Mouse (Mus musculus): ENCODE data around the gene Accsl. TPM values are rescaled to one million over a fixed set of nuclear protein-coding genes. Genes with fewer than 3 reads are reported as not detected.

Accsl gene
- polyA plus RNA-seq, 1 experiment, result 0.17 TPM

DNA sequence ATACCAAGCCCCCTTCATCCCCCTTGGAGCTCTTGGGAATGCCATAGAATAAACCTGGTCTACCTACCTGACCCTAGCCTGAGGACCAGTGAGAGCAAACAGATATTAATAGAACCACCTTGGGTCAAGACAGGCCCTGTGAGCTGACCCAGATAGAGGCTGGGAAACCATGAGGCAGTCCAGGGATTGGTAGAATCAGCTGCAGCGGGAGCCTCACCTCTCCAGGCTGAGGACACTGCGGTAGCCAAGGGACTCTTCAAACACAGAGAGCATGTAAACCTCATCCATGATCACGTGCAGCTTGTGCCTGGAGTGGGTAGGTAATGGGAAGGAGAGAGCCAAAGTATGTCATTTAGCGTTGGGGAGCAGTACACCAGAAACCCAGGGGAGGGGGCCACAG, 30.0 kb downstream of the Accsl start:
- Histone ChIP-seq H3K36me3 (ENCODE audit: control insufficient read depth, insufficient read depth, low read length) (no peaks in the 10 kb centered on the region), H3K27me3 (replicated peaks; ENCODE audit: control insufficient read depth, insufficient read depth, low read length) (no peaks in the 10 kb centered on the region), H3K4me1 (ENCODE audit: control insufficient read depth, insufficient read depth, low read length) (no peaks in the 10 kb centered on the region), H3K4me3 (ENCODE audit: insufficient read depth, low read depth, low read length) (no peak overlapping the region), H3K27ac (ENCODE audit: insufficient read depth, low read depth, low read length) (no peak overlapping the region)
- 93% methylated on average over 4 of the region's 4 CpGs for WGBS
- DNase-seq, result no peak
- TF ChIP-seq POLR2A (IDR thresholded peaks at IDR 0.05; ENCODE audit: low read depth, low read length) (no peak), CTCF (conservative IDR thresholded peaks at IDR 0.05; ENCODE audit: insufficient read depth, insufficient read length, low read depth, low read length) (no peak)

GRCm38 (mm10) chr2:93836232-93836785, 32.6 kb downstream of the Accsl start:
- H3K36me3 ChIP-seq (ENCODE audit: control insufficient read depth, insufficient read depth, low read length), result no peaks in the 10 kb centered on the region
- H3K27me3 ChIP-seq (replicated peaks; ENCODE audit: control insufficient read depth, insufficient read depth, low read length), result no peaks in the 10 kb centered on the region
- H3K4me1 ChIP-seq (ENCODE audit: control insufficient read depth, insufficient read depth, low read length), result no peaks in the 10 kb centered on the region
- H3K27ac ChIP-seq (ENCODE audit: insufficient read depth, low read depth, low read length), result no peak overlapping the region
- peak; percentile 87 for DNase-seq
- no peak overlapping the region for H3K4me3 ChIP-seq (ENCODE audit: insufficient read depth, low read depth, low read length)
- TF ChIP-seq CTCF (conservative IDR thresholded peaks at IDR 0.05; ENCODE audit: insufficient read depth, insufficient read length, low read depth, low read length) (no peak), POLR2A (IDR thresholded peaks at IDR 0.05; ENCODE audit: low read depth, low read length) (no peak)
- 58% methylated on average over 13 of the region's 13 CpGs for WGBS

DNA sequence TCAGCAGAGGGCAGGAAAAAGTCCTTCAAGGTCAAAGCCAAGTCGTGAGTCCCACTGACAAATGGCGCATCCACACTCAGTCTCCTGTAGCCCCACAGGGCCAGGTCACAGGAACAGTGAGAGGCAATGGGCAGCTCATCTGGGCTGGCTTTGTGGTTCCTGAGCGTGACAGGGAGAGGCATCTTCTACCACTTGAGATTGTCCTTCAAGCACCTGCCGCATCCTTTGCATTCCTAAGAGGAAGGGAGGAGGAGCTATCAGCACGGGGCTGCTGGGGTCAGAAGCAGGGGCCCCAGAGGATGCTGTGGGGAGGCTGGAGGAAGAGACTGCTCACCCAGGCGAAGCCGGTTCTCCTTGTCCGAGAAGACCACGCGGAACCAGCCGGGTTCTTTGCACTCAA, 33.4 kb downstream of the Accsl start:
- TF ChIP-seq POLR2A (IDR thresholded peaks at IDR 0.05; ENCODE audit: low read depth, low read length) (no peak), CTCF (conservative IDR thresholded peaks at IDR 0.05; ENCODE audit: insufficient read depth, insufficient read length, low read depth, low read length) (no peak)
- WGBS, result 80% methylated on average over 11 of the region's 11 CpGs
- Histone ChIP-seq H3K4me1 (ENCODE audit: control insufficient read depth, insufficient read depth, low read length) (no peaks in the 10 kb centered on the region), H3K27ac (ENCODE audit: insufficient read depth, low read depth, low read length) (no peak overlapping the region), H3K4me3 (ENCODE audit: insufficient read depth, low read depth, low read length) (no peak overlapping the region), H3K36me3 (ENCODE audit: control insufficient read depth, insufficient read depth, low read length) (no peaks in the 10 kb centered on the region), H3K27me3 (replicated peaks; ENCODE audit: control insufficient read depth, insufficient read depth, low read length) (no peaks in the 10 kb centered on the region)
- DNase-seq, result no peak

- H3K27me3 ChIP-seq (replicated peaks; ENCODE audit: control insufficient read depth, insufficient read depth, low read length), result no peaks in the 10 kb centered on the region
- 16% methylated on average over 8 of the region's 8 CpGs for WGBS
- TF ChIP-seq CTCF (conservative IDR thresholded peaks at IDR 0.05; ENCODE audit: insufficient read depth, insufficient read length, low read depth, low read length) (peak; percentile 100), POLR2A (IDR thresholded peaks at IDR 0.05; ENCODE audit: low read depth, low read length) (no peak)
- H3K4me3 ChIP-seq (ENCODE audit: insufficient read depth, low read depth, low read length), result no peak overlapping the region
- H3K36me3 ChIP-seq (ENCODE audit: control insufficient read depth, insufficient read depth, low read length), result no peaks in the 10 kb centered on the region
- peaks cover 6% of the 10 kb centered on the region; the same call in 1 of the 2 replicates for H3K4me1 ChIP-seq (ENCODE audit: control insufficient read depth, insufficient read depth, low read length)
- peak; percentile 90 for DNase-seq
- no peak overlapping the region for H3K27ac ChIP-seq (ENCODE audit: insufficient read depth, low read depth, low read length)
Measured at GRCm38 (mm10) chr2:93823519-93823918, 45.4 kb downstream of the Accsl start.

- TF ChIP-seq CTCF (conservative IDR thresholded peaks at IDR 0.05; ENCODE audit: insufficient read depth, insufficient read length, low read depth, low read length) (peak; percentile 94), POLR2A (IDR thresholded peaks at IDR 0.05; ENCODE audit: low read depth, low read length) (peak; percentile 31)
- Histone ChIP-seq H3K27me3 (replicated peaks; ENCODE audit: control insufficient read depth, insufficient read depth, low read length) (no peaks in the 10 kb centered on the region), H3K27ac (ENCODE audit: insufficient read depth, low read depth, low read length) (0 out of 2 replicates have a peak within 1 kb of the TSS, but pooled peaks have one; percentile 5), H3K36me3 (ENCODE audit: control insufficient read depth, insufficient read depth, low read length) (no peaks in the 10 kb centered on the region), H3K4me3 (ENCODE audit: insufficient read depth, low read depth, low read length) (peak within 1 kb of the TSS; percentile 92), H3K4me1 (ENCODE audit: control insufficient read depth, insufficient read depth, low read length) (peaks cover 6% of the 10 kb centered on the region; the same call in 1 of the 2 replicates)
- WGBS, result under 1% methylated on average over 66 of the region's 66 CpGs
- peak; percentile 93 for DNase-seq
Measured at GRCm38 (mm10) chr2:93822045-93822749, 46.8 kb downstream of the Accsl start, which contains the start of gene Ext2. Ext2 (minus strand) TSS chr2:93822568.

DNA sequence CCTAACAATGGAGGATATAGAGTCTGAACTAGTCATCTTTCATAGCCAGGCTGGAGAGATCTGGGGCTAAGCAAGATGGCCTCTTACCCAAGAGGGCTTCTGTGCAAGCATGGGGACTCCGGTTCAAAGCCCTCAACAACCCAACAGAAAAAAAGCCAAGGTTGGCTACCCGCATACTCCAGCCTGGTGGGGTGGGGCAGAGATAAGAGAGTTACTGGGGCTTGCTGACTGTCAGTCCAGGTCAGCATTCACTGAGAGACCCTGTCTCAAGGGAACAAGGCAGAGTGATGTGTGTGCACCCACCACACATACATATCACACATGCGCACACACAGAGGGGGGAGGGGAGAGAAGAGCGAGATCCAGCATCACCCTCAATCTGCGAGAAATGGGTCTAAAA, 51.2 kb downstream of the Accsl start:
- TF ChIP-seq POLR2A (IDR thresholded peaks at IDR 0.05; ENCODE audit: low read depth, low read length), result no peak
- WGBS, result 95% methylated on average over 5 of the region's 5 CpGs
- no peaks in the 10 kb centered on the region for H3K27me3 ChIP-seq (replicated peaks; ENCODE audit: control insufficient read depth, insufficient read depth, low read length)
- H3K27ac ChIP-seq (ENCODE audit: insufficient read depth, low read depth, low read length), result no peak overlapping the region
- DNase-seq, result no peak
- H3K36me3 ChIP-seq (ENCODE audit: control insufficient read depth, insufficient read depth, low read length), result no peaks in the 10 kb centered on the region
- H3K4me1 ChIP-seq (ENCODE audit: control insufficient read depth, insufficient read depth, low read length), result peaks cover 6% of the 10 kb centered on the region; the same call in 1 of the 2 replicates
- no peak overlapping the region for H3K4me3 ChIP-seq (ENCODE audit: insufficient read depth, low read depth, low read length)

DNA sequence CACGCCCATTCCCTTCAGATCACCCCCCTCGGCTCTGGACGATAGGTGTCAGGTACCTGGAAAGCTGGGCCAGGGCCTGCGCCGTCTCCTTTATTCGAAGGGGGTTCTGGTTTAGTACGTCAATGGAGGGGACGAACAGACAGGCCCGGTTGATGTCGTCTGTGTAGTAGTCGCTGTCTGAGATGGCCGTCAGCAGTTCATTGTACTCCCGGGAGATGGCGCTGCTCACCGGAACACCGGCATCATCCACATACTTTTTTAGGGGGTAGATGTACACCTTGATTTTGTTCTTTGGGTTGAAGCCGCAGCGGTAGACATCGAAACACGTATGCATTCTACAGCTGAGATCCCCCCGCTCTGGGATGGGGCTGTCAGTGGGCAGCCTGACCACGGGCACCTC, 55.6 kb downstream of the Accsl start:
- H3K27ac ChIP-seq (ENCODE audit: insufficient read depth, low read depth, low read length), result no peak overlapping the region
- WGBS, result 92% methylated on average over 22 of the region's 22 CpGs
- no peaks in the 10 kb centered on the region for H3K27me3 ChIP-seq (replicated peaks; ENCODE audit: control insufficient read depth, insufficient read depth, low read length)
- peaks cover 2% of the 10 kb centered on the region; the same call in 1 of the 2 replicates for H3K36me3 ChIP-seq (ENCODE audit: control insufficient read depth, insufficient read depth, low read length)
- H3K4me1 ChIP-seq (ENCODE audit: control insufficient read depth, insufficient read depth, low read length), result no peaks in the 10 kb centered on the region
- no peak overlapping the region for H3K4me3 ChIP-seq (ENCODE audit: insufficient read depth, low read depth, low read length)
- no peak for DNase-seq
- no peak for TF ChIP-seq POLR2A (IDR thresholded peaks at IDR 0.05; ENCODE audit: low read depth, low read length)
- no peak for TF ChIP-seq CTCF (conservative IDR thresholded peaks at IDR 0.05; ENCODE audit: insufficient read depth, insufficient read length, low read depth, low read length)

Measured in kidney, adult 2 months (tissue).